Mouse (Mus musculus) heart, embryonic 14.5 days (tissue): ENCODE results near the gene AI467606. TPM values are rescaled to one million over a fixed set of nuclear protein-coding genes. Genes with fewer than 3 reads are reported as not detected.

Source experiments
- ATAC-seq: fragments of 200-750 bp; cut with Nextera tagmentation; 2 replicates; pipeline ENCODE4 v1.8.0; 2017; ENCODE audit warnings: low read depth, moderate TSS enrichment; ENCODE audit not compliant: insufficient number of reproducible peaks, insufficient read depth, low FRiP score
- H3K27ac ChIP-seq, 2 experiments: fragments of 200-500 bp in 1 of 2; fragments of 300-500 bp in 1 of 2; sonication (generic) in 1 of 2; replicated peaks in 1 of 2; 2 replicates each; pipeline ENCODE4 v1.5.1; 2012 to 2014; ENCODE audit warnings: low read depth in 2 of 2, low read length in 2 of 2, control low read depth in 1 of 2, mild to moderate bottlenecking in 1 of 2, mixed read lengths in 1 of 2; ENCODE audit not compliant: control insufficient read depth in 1 of 2, insufficient read depth in 1 of 2
- H3K27me3 ChIP-seq: fragments of 300-500 bp; sonication (generic); 2 replicates; pipeline ENCODE4 v1.6.1; 2014; ENCODE audit warnings: mild to moderate bottlenecking, low read length, control low read depth; ENCODE audit not compliant: control insufficient read depth, insufficient read depth
- H3K36me3 ChIP-seq: fragments of 300-500 bp; sonication (generic); 2 replicates; pipeline ENCODE4 v1.6.1; 2014; ENCODE audit warnings: mild to moderate bottlenecking, control low read depth, low read length, mixed read lengths; ENCODE audit not compliant: control insufficient read depth, insufficient read depth
- H3K4me1 ChIP-seq, 2 experiments: fragments of 200-500 bp in 1 of 2; fragments of 300-500 bp in 1 of 2; sonication (generic) in 1 of 2; 2 replicates each; pipeline ENCODE4 v1.6.1; 2012 to 2014; ENCODE audit warnings: low read length in 2 of 2, control low read depth in 1 of 2, mixed read lengths in 1 of 2; ENCODE audit not compliant: control insufficient read depth in 2 of 2, insufficient read depth in 2 of 2
- H3K4me2 ChIP-seq: fragments of 300-500 bp; sonication (generic); 2 replicates; pipeline ENCODE4 v1.6.1; 2014; ENCODE audit warnings: mild to moderate bottlenecking, low read length
- H3K4me3 ChIP-seq, 2 experiments: fragments of 200-500 bp in 1 of 2; fragments of 300-500 bp in 1 of 2; sonication (generic) in 1 of 2; 2 replicates each; pipeline ENCODE4 v1.5.1; 2012 to 2014; ENCODE audit warnings: low read length in 2 of 2, mild to moderate bottlenecking in 2 of 2, control low read depth in 1 of 2, low read depth in 1 of 2, moderate library complexity in 1 of 2; ENCODE audit not compliant: control insufficient read depth in 1 of 2, insufficient read depth in 1 of 2
- H3K9ac ChIP-seq: fragments of 300-500 bp; sonication (generic); 2 replicates; pipeline ENCODE4 v1.6.1; 2014; ENCODE audit warnings: mild to moderate bottlenecking, low read length
- H3K9me3 ChIP-seq: fragments of 300-500 bp; sonication (generic); 2 replicates; pipeline ENCODE4 v1.6.1; 2016; ENCODE audit warnings: low read length, control low read depth; ENCODE audit not compliant: control insufficient read depth
- WGBS: fragments of 180-500 bp; shearing (Covaris S2); extraction: QIAGEN DNeasy Blood & Tissue Kit; methylation state at CpG from one replicate; pipeline ENCODE4 v1.1.7; 2014; 5-methylcytosine and 5-hydroxymethylcytosine counted together
- polyA plus RNA-seq: library from polyadenylated mRNA; unstranded; fragments of >200 nt; fragmentation: Nextera tagmentation; extraction: Ambion mirVana; gene quantifications from 2 replicates; pipeline ENCODE4 v1.2.1, GENCODE M21; 2014

The AI467606 gene
- polyA plus RNA-seq, 1 experiment from 2014 or later = 1.2 TPM

DNA sequence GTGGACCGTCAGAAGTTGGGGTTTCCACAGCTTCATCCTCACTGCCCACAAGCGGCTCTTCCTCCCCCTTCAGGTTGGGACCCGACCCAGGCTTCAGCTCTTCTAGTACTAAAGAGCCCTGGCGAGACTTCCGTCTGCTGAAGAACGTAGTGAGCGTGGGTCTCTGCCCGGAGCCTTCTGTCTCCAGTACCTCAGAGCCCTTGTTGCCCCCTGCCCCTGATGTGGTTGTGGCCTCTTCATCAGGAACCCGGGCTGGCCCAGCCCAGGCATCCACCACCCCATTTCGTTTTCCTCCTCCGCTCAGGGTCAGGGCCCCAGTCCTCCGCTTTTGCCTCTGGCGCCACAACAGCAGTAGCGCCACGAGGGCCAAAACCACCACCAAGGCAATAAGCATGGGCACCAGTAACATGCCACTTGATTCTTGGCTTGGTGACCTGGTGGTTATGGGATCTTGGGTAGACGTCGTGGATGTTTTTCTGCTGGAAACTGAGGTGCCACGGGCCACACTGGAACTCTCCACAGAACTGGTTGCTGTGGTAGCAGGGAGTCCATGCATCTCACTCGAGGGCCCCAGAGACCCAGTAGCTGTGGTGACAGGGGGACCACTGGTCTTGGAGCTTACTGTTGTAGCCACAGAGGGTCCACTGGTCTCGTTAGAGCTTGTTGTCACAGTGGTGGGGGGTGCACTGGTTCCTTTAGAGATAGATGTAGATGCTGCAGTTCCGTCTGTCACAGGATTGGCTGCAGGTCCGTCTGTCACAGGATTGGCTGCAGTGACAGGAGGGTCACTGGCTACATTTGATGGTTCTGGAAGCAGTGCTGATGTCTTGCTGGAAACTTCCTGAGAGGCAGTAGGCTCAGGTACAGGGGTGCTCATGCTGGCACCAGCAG is 45.3 kb downstream of the AI467606 start:
- Histone ChIP-seq H3K4me2 (no peak overlapping the region), H3K27ac (no peak overlapping the region), H3K27me3 (no peaks in the 10 kb centered on the region), H3K9me3 (no peaks in the 10 kb centered on the region), H3K36me3 (no peaks in the 10 kb centered on the region), H3K4me1 (no peaks in the 10 kb centered on the region; a peak in 1 of 4 replicates), H3K9ac (no peak overlapping the region), H3K4me3 (no peak overlapping the region)
- WGBS = 74% methylated on average over 22 of the region's 22 CpGs
- no peak for ATAC-seq

DNA sequence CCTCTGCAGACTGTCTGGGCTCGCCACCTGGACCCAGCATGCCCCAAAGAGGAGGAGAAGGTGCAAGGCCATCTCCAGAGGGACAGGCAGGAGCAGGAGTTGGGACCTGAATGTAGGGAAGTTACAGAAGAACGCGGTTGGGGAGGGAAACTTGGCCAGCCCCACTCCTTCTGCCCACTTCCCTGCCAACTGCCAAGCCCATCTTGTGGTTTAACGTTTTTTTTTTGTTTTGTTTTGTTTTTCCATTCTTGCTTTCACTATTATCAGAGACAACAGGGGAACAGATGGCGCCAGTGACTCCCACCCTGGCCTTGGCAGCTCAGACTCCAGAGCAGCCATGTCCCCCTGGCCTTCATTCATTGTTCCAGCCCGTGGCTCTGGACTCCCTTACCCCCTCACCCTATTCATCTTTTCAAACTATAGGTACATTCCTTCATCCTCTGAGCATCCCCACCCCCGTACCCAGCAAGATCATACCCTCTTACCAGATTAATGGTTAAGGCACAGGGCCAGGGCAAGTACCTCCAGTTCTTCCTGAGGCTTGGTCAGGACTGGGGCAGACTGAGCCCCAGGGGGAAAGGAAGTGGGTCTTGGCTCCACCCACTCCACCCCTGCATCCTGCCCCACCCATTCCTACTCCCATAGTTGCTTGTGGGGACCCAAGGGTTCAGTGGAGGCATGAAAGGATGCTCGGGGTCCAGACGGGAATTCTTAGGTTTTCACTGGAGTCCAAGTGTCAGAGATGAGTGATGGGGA is 46.3 kb downstream of the AI467606 start, which contains the start of gene Spn:
Gene Spn (minus strand): TSS at position 562 of the 756 bp plus-strand sequence.
- 63% methylated on average over 9 of the region's 9 CpGs for WGBS

DNA sequence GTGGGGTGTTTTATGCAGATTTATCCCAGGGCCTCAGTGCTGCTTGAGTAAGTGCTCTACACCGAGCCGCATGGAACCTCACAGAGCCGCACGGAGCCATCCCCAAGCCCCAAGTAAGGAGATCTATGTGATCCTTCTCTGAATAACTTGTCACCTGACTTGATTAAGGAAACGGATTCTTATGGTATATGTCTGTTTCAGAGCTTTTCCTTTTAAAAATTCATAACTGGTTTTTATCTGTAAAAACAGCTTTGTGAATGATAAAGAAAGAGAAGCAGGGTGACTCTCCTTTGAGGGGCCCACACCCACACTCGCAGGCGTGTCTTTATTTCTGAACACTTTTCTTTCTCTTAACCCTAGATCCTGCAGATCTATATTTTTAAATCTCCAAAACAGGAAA is 47.9 kb downstream of the AI467606 start:
- WGBS = 85% methylated on average over 7 of the region's 7 CpGs
- no peak overlapping the region for H3K9ac ChIP-seq
- H3K27ac ChIP-seq = no peak overlapping the region
- no peaks in the 10 kb centered on the region for H3K36me3 ChIP-seq
- peaks cover 0 to under 1% of the 10 kb centered on the region in 2 experiments; a peak in 2 of 4 replicates for H3K4me1 ChIP-seq
- H3K4me2 ChIP-seq = no peak overlapping the region
- no peaks in the 10 kb centered on the region for H3K9me3 ChIP-seq
- no peak for ATAC-seq
- no peaks in the 10 kb centered on the region for H3K27me3 ChIP-seq
- no peak overlapping the region for H3K4me3 ChIP-seq

More for the DNA sequence above, 46.3 kb downstream of the AI467606 start, which contains the start of gene Spn:
- no peak within 1 kb of the TSS for H3K4me2 ChIP-seq
- no peak within 1 kb of the TSS for H3K9ac ChIP-seq
- H3K27ac ChIP-seq = no peak within 1 kb of the TSS
- no peaks in the 10 kb centered on the region; a peak in 1 of 4 replicates for H3K4me1 ChIP-seq
- H3K4me3 ChIP-seq = no peak within 1 kb of the TSS
- no peaks in the 10 kb centered on the region for H3K36me3 ChIP-seq
- ATAC-seq = no peak
- H3K9me3 ChIP-seq = no peaks in the 10 kb centered on the region
- H3K27me3 ChIP-seq = no peaks in the 10 kb centered on the region

DNA sequence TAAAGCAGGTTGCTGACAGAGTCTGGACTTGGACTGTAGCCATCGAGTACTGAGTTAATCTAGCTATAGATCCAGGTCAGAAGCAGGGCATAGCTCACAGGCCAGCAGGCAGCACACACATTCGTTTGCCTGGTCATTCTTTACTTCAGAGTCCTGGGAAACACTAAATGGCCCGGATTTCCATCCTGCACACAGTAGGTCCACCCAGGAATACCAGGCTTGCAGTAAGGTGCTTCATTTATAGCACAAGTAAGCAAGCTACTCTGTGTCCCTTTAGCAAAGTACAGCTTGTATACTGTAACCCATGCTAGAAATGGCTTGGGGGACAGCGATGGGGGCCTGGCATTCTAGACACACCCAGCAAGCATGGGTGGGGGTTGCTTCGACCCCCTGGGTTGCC is 48.4 kb downstream of the AI467606 start:
- H3K9ac ChIP-seq = no peak overlapping the region
- no peak overlapping the region for H3K4me3 ChIP-seq
- H3K27ac ChIP-seq = no peak overlapping the region
- peaks cover 0 to 2% of the 10 kb centered on the region in 2 experiments; a peak in 2 of 4 replicates for H3K4me1 ChIP-seq
- H3K4me2 ChIP-seq = no peak overlapping the region
- no peak for ATAC-seq
- no peaks in the 10 kb centered on the region for H3K9me3 ChIP-seq
- no peaks in the 10 kb centered on the region for H3K36me3 ChIP-seq
- 52% methylated on average over 5 of the region's 5 CpGs for WGBS
- no peaks in the 10 kb centered on the region for H3K27me3 ChIP-seq

DNA sequence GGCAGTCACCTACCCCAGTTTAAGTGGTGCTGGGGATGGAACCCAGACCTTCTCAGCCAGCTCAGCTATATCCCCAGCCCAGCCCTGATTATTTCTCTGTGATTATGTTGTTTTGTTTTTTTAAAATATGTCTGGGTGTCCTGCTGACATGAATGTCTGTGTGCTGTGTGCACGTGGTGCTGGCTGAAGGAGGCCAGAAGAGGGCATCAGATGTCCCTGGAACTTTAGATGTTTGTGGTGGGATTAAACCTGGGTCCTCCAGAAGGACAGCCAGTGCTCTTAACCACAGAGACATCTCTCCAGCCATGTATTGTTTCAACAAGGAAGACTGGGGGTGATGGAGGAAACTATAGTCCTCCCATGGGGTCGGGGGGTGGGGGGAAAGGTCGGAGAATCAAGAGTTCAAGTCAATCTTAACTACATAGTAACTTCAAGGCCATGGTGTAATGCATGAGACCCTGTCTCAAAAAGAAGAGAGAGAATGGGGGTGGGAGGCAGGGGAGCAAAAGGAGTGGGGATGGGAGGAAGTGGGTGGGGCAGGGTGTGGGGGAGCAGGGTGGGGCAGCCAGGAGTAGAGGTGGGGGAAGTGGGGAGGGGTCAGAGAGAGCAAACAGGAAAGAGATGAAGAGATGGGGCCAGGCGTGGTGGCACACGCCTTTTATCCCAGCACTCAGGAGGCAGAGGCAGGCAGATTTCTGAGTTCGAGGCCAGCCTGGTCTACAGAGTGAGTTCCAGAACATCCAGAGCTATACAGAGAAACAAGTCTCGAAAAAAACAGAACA is 49.7 kb downstream of the AI467606 start:
- Histone ChIP-seq H3K4me3 (no peak overlapping the region), H3K9me3 (no peaks in the 10 kb centered on the region), H3K4me1 (peaks cover 0 to 2% of the 10 kb centered on the region in 2 experiments; a peak in 2 of 4 replicates), H3K4me2 (no peak overlapping the region), H3K36me3 (no peaks in the 10 kb centered on the region), H3K9ac (no peak overlapping the region), H3K27ac (no peak overlapping the region), H3K27me3 (no peaks in the 10 kb centered on the region)
- WGBS = 61% methylated on average over 7 of the region's 7 CpGs
- no peak for ATAC-seq

DNA sequence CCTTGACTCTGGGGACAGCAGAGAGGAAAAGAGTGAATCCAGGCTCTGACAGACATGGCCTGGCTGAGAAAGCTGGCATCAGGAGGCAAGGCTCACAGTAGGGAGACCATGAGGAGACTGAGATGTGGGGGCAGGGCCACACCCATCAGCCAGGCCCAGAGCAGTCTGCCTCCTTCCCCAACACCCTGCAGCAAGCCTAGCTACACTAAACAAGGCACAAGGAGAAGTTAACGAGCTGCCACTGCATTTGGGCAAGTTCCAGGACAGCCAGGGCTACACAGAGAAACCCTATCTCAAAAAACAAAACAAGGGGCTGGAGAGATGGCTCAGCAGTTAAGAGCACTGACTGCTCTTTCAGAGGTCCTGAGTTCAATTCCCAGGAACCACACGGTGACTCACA is 51.1 kb downstream of the AI467606 start:
- peaks cover 0 to 2% of the 10 kb centered on the region in 2 experiments; a peak in 2 of 4 replicates for H3K4me1 ChIP-seq
- no peaks in the 10 kb centered on the region for H3K27me3 ChIP-seq
- no peaks in the 10 kb centered on the region for H3K36me3 ChIP-seq
- H3K4me3 ChIP-seq = no peak overlapping the region
- no peak overlapping the region for H3K4me2 ChIP-seq
- 48% methylated on average over 2 of the region's 2 CpGs for WGBS
- H3K9me3 ChIP-seq = no peaks in the 10 kb centered on the region
- ATAC-seq = no peak
- H3K27ac ChIP-seq = no peak overlapping the region
- no peak overlapping the region for H3K9ac ChIP-seq

DNA sequence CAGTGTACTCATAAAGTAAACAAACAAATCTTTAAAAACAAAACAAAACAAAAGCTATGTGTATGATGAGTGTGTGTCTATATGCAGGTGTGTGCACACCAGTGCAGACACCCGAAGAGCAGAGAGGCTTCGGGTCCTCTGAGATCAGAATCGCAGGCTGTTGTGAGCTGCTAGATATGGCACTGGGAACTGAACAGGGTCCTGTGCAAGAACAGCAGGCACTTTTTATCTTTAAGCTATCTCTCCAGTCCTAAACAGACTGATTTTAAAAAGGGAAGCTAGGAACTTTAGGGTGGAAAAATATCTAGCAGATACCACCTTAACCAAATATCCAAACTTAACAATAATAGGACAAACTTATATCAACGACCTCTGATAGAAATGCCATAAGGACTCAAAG is 51.5 kb downstream of the AI467606 start:
- Histone ChIP-seq H3K4me1 (peaks cover 2 to 4% of the 10 kb centered on the region in 2 experiments; a peak in 3 of 4 replicates), H3K4me2 (no peak overlapping the region), H3K27ac (no peak overlapping the region), H3K27me3 (no peaks in the 10 kb centered on the region), H3K36me3 (no peaks in the 10 kb centered on the region), H3K9ac (no peak overlapping the region), H3K4me3 (no peak overlapping the region), H3K9me3 (no peaks in the 10 kb centered on the region)
- no peak for ATAC-seq
- 76% methylated on average over 4 of the region's 4 CpGs for WGBS
